Mouse (Mus musculus) left cerebral cortex, postnatal 25 days (tissue): Measurements from ENCODE around the gene Cbr2. TPM values are rescaled to one million over a fixed set of nuclear protein-coding genes. Genes with fewer than 3 reads are reported as not detected.
"Not testable (repeated sequence)": the region's sequence is repeated elsewhere in the genome, so short reads cannot be mapped to it uniquely, and the experiment has no call there.

Experiments
- DNase-seq, 2 experiments: peaks; one replicate each; pipeline ENCODE4 v3.0.0; 2022; ENCODE audit warnings: low spot score in 2 of 2, mixed read lengths in 1 of 2
- intact Hi-C: fragments of 180-260 bp; cut with DNase I; formaldehyde crosslinking; loops from one replicate; pipeline ENCODE4 v1.15.1; 2025
- total RNA-seq, 2 experiments: library from RNA; stranded (reverse); gene quantifications; 2 replicates each; pipeline ENCODE4 v1.2.3; 2021

Cbr2 gene
- 1 to 10 TPM; 2.6 to 3.7 TPM for total RNA-seq

DNA sequence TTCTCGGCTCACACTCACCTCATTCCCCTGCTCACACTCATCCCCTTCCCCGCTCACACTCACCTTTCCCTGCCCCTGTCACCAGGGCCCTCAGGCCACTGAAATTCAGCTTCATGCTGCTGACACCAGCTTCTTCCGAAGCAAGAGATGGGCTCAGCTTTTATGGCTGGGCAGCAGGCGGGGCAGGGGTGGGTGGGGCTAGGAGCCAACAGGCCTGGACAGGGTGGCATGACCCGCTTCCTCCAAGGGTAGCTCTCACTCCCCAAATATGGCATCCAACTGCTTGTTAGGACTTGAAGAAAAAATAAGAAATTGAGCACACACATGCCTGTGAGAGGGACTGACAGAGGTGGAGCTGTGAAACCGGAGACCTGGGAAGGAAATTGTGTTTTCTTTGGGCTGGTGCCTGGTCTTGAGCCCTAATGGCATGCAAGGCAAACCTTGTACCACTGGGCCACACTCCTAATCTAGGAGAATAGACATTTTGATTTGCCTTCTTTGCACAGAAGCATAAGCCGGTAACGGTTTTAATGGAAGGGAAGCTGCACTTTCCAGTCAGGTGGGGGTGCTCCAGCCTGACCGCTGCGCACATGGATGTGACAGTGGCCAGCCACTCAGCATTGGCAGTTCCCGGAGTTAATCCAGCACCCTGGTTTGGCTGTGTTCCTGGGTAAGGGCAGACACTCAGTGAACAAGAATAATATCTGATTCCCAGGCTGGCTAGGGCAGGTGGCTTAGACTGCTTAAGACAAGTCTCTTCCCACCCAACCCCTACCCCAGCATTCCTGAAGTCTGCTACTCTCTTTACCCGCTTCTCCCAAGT lies at the start of gene Cbr2:
Gene Cbr2 (minus strand): TSS at position 257 of the 823 bp plus-strand sequence.
- DNase-seq = no peak

DNA sequence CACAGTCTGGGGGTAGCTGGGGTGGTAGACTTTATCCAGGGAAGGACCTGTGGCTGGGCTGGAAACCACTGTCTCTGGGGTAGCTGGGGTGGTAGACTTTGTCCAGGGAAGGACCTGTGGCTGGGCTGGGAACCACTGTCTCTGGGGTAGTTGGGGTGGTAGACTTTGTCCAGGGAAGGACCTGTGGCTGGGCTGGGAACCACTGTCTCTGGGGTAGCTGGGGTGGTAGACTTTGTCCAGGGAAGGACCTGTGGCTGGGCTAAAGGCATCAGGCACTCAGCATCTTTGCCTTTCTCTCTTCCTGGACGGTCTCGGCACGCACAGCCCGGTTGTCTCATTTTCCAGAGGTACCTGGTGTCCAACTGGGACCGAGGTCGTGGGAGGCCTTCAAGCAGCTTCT lies 49.4 kb upstream of the Cbr2 start:
- DNase-seq, intact Hi-C loops: not testable (repeated sequence)

More for the DNA sequence above, at the start of gene Cbr2:
- intact Hi-C loops = no loop called here

GRCm38 (mm10) chr11:120779876-120780275 lies 48.0 kb upstream of the Cbr2 start:
- no peak for DNase-seq
- intact Hi-C loops = loop anchor here (5.0 kb wide), 1 partner anchor 163 kb away; the partner anchor contains the start of gene Pcyt2

GRCm38 (mm10) chr11:120777123-120777522 lies 45.2 kb upstream of the Cbr2 start:
- intact Hi-C loops = loop anchor here (2.0 to 5.0 kb wide), 2 partner anchors 64 to 160 kb away; partner anchors contain the start of genes Cenpx, Lrrc45 and Pcyt2
- peak in 1 of 2 experiments; percentile 1 for DNase-seq

- DNase-seq = peak; percentile 93 to 95
Measured at GRCm38 (mm10) chr11:120775774-120776469, 44.0 kb upstream of the Cbr2 start.

GRCm38 (mm10) chr11:120773463-120774190 lies 41.7 kb upstream of the Cbr2 start:
- intact Hi-C loops = no loop called here
- peak in 1 of 2 experiments; percentile 0 for DNase-seq

More at GRCm38 (mm10) chr11:120775774-120776469, 44.0 kb upstream of the Cbr2 start:
- intact Hi-C loops = loop anchor here (1.0 to 5.0 kb wide), 3 partner anchors 56 to 159 kb away; partner anchors contain the start of genes Cenpx, Lrrc45 and Pcyt2

- DNase-seq = no peak
- intact Hi-C loops = no loop called here
Measured at GRCm38 (mm10) chr11:120772749-120773148, 40.8 kb upstream of the Cbr2 start.

DNA sequence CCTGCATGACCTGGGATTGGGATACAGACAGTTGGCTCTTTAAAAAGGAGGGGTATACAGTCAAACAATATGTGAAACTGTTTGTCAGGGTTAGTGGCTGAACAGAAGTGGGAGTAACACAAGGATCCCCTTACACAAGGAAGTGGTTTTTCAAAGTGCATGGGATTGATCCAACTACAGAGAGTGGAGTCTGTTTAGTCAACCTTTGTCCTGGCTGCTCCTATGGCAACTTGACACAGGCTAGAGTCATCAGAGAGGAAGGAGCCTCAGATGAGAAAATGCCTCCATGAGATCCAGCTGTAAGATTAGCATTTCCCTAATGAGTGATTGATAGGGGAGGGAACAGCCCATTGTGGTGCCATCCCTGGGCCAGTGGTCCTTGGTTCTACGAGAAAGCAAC lies 36.3 kb upstream of the Cbr2 start:
- intact Hi-C loops = no loop called here

GRCm38 (mm10) chr11:120767023-120767422 lies 35.1 kb upstream of the Cbr2 start:
- DNase-seq, intact Hi-C loops: not testable (repeated sequence)

More for the DNA sequence above, 36.3 kb upstream of the Cbr2 start:
- no peak for DNase-seq

- not testable (repeated sequence) for DNase-seq
Measured at GRCm38 (mm10) chr11:120763121-120763999, 31.4 kb upstream of the Cbr2 start.

DNA sequence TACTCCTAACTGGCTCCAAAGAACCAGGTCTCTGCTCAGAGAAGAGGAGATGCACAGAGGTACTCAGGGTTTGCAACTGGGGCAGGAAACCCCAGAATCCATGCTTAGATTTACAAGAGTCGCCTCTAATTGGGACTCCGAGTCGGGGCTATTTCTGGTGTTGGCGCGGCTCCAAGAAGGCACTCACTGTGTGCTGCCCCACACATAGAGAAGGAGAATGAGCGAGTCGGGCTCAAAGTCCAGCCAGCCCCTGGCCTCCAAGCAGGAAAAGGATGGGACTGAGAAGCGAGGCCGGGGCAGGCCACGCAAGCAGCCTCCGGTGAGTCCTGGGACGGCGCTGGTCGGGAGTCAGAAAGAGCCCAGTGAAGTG lies 30.7 kb upstream of the Cbr2 start, which contains the start of gene Hmga1b:
Gene Hmga1b (plus strand): TSS at position 123 of the 370 bp plus-strand sequence.
- intact Hi-C loops, DNase-seq: not testable (repeated sequence)

More at GRCm38 (mm10) chr11:120763121-120763999, 31.4 kb upstream of the Cbr2 start:
- intact Hi-C loops = not testable (repeated sequence)

- intact Hi-C loops = no loop called here
Measured at GRCm38 (mm10) chr11:120761811-120762671, 30.1 kb upstream of the Cbr2 start.

DNA sequence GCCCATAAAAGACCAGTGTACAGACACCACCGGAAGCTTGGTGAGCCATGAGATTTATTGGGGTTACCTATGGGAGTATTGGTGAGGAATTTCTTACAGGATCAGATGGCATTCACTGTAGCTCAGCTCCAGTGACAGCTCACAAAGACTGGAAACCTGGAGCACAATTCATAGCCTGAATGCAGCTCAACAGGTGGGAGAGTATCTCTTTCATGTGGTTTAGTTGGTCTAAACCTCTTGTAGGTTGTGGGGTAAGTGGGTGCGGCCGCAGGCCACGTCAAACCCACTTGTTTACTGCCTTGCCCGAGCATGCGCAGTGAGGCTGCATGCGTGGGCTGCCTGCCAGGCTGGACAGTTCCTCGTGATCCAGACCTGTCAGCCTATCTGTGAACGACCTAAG lies 28.3 kb upstream of the Cbr2 start:
- intact Hi-C loops = no loop called here

More at GRCm38 (mm10) chr11:120761811-120762671, 30.1 kb upstream of the Cbr2 start:
- DNase-seq = no peak

DNA sequence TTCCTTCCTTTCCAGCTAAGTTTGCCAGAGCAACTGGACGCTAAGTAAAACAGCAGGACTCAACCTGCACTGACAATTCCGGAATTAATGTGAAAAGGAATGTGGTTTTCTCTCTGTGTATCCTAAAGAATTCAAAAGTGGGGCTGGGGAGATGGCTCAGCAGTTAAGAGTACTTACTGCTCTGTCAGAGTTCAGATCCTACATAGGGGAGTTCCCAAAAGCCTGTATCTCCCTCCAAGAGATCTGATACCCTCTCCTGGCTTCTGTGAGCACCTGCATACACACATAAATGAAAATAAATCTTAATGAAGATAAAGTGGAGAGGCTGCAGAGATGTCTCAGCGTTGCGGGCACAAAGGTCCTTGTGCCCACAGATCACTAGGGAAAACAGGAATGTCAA lies 19.7 kb upstream of the Cbr2 start:
- DNase-seq = no peak
- intact Hi-C loops = no loop called here

More for the DNA sequence above, 28.3 kb upstream of the Cbr2 start:
- no peak for DNase-seq

DNA sequence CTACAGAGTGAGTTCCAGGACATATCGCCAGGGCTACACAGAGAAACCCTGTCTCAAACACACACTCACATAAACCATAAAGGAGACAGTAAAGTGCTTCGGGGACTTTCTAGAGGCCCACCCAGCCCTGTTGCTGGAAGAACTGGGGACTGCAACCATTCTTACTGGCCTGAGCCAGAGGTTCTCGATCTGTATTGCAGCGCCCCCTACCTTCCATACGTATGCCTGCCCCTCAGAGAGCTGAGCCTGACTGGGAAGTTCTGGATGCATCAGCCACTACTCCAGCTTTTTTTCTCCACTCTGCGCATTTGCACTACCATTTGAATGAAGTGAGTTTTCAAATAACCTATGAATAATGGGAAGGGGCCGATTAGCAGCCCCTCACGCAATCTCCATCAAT lies 17.5 kb upstream of the Cbr2 start:
- intact Hi-C loops = no loop called here
- DNase-seq = peak in 1 of 2 experiments; percentile 12

- DNase-seq = no peak
- intact Hi-C loops = no loop called here
Measured at GRCm38 (mm10) chr11:120747974-120748373, 16.1 kb upstream of the Cbr2 start.

GRCm38 (mm10) chr11:120744121-120744701 lies 12.3 kb upstream of the Cbr2 start:
- intact Hi-C loops = no loop called here
- no peak for DNase-seq
